Mouse (Mus musculus): ENCODE data around the gene Gm14214. TPM values are rescaled to one million over a fixed set of nuclear protein-coding genes. Genes with fewer than 3 reads are reported as not detected.

Gene Gm14214
- polyA plus RNA-seq, 1 experiment from 2014 or later = not detected

- WGBS = 68% methylated on average over 9 of the region's 9 CpGs
- TF ChIP-seq CTCF (IDR thresholded peaks at IDR 0.05; ENCODE audit: low read depth) (no peak), EP300 (optimal IDR thresholded peaks at IDR 0.05) (no peak)
- DNase-seq (ENCODE audit: low spot score) = no peak
- Histone ChIP-seq H3K27me3 (ENCODE audit: control insufficient read depth, insufficient read depth, low read length) (no peaks in the 10 kb centered on the region), H3K36me3 (ENCODE audit: control insufficient read depth, insufficient read depth, low read length) (no peaks in the 10 kb centered on the region), H3K27ac (replicated peaks) (no peak overlapping the region), H3K9me3 (ENCODE audit: control insufficient read depth, low read length) (no peaks in the 10 kb centered on the region), H3K4me1 (replicated peaks; ENCODE audit: control insufficient read depth, insufficient read depth) (no peaks in the 10 kb centered on the region), H3K9ac (ENCODE audit: low read length) (no peak overlapping the region), H3K4me3 (ENCODE audit: low read depth, low read length) (no peak overlapping the region), H3K4me2 (replicated peaks; ENCODE audit: low read depth) (no peak overlapping the region)
- ATAC-seq (ENCODE audit: low FRiP score, low TSS enrichment) = no peak
Measured at GRCm38 (mm10) chr2:154732503-154733141, 37.2 kb downstream of the Gm14214 start.

GRCm38 (mm10) chr2:154731916-154732315, 37.9 kb downstream of the Gm14214 start:
- TF ChIP-seq CTCF (IDR thresholded peaks at IDR 0.05; ENCODE audit: low read depth) = no peak
- no peak for TF ChIP-seq EP300 (optimal IDR thresholded peaks at IDR 0.05)
- Histone ChIP-seq H3K4me1 (replicated peaks; ENCODE audit: control insufficient read depth, insufficient read depth) (no peaks in the 10 kb centered on the region), H3K27me3 (ENCODE audit: control insufficient read depth, insufficient read depth, low read length) (no peaks in the 10 kb centered on the region), H3K4me3 (ENCODE audit: low read depth, low read length) (no peak overlapping the region), H3K4me2 (replicated peaks; ENCODE audit: low read depth) (no peak overlapping the region), H3K36me3 (ENCODE audit: control insufficient read depth, insufficient read depth, low read length) (no peaks in the 10 kb centered on the region), H3K27ac (replicated peaks) (no peak overlapping the region), H3K9me3 (ENCODE audit: control insufficient read depth, low read length) (no peaks in the 10 kb centered on the region), H3K9ac (ENCODE audit: low read length) (no peak overlapping the region)
- DNase-seq (ENCODE audit: low spot score) (no peak), ATAC-seq (ENCODE audit: low FRiP score, low TSS enrichment) (no peak)
- WGBS = 37% methylated on average over 2 of the region's 2 CpGs

GRCm38 (mm10) chr2:154730841-154731240, 39.0 kb downstream of the Gm14214 start:
- no peak for ATAC-seq (ENCODE audit: low FRiP score, low TSS enrichment)
- no peak for DNase-seq (ENCODE audit: low spot score)

GRCm38 (mm10) chr2:154729737-154730136, 40.1 kb downstream of the Gm14214 start:
- no peaks in the 10 kb centered on the region for H3K9me3 ChIP-seq (ENCODE audit: control insufficient read depth, low read length)
- H3K27me3 ChIP-seq (ENCODE audit: control insufficient read depth, insufficient read depth, low read length) = no peaks in the 10 kb centered on the region
- H3K4me3 ChIP-seq (ENCODE audit: low read depth, low read length) = no peak overlapping the region
- TF ChIP-seq EP300 (optimal IDR thresholded peaks at IDR 0.05) (no peak), CTCF (IDR thresholded peaks at IDR 0.05; ENCODE audit: low read depth) (no peak)
- no peaks in the 10 kb centered on the region for H3K36me3 ChIP-seq (ENCODE audit: control insufficient read depth, insufficient read depth, low read length)
- H3K9ac ChIP-seq (ENCODE audit: low read length) = no peak overlapping the region
- no peak overlapping the region for H3K4me2 ChIP-seq (replicated peaks; ENCODE audit: low read depth)
- ATAC-seq (ENCODE audit: low FRiP score, low TSS enrichment) = no peak
- WGBS = 37% methylated on average over 3 of the region's 3 CpGs
- DNase-seq (ENCODE audit: low spot score) = no peak
- H3K4me1 ChIP-seq (replicated peaks; ENCODE audit: control insufficient read depth, insufficient read depth) = no peaks in the 10 kb centered on the region
- H3K27ac ChIP-seq (replicated peaks) = no peak overlapping the region

More at GRCm38 (mm10) chr2:154730841-154731240, 39.0 kb downstream of the Gm14214 start:
- Histone ChIP-seq H3K36me3 (ENCODE audit: control insufficient read depth, insufficient read depth, low read length) (no peaks in the 10 kb centered on the region), H3K9me3 (ENCODE audit: control insufficient read depth, low read length) (no peaks in the 10 kb centered on the region), H3K4me2 (replicated peaks; ENCODE audit: low read depth) (no peak overlapping the region), H3K4me1 (replicated peaks; ENCODE audit: control insufficient read depth, insufficient read depth) (no peaks in the 10 kb centered on the region), H3K4me3 (ENCODE audit: low read depth, low read length) (no peak overlapping the region), H3K9ac (ENCODE audit: low read length) (no peak overlapping the region), H3K27ac (replicated peaks) (no peak overlapping the region), H3K27me3 (ENCODE audit: control insufficient read depth, insufficient read depth, low read length) (no peaks in the 10 kb centered on the region)
- 56% methylated on average over 3 of the region's 3 CpGs for WGBS
- TF ChIP-seq CTCF (IDR thresholded peaks at IDR 0.05; ENCODE audit: low read depth) (no peak), EP300 (optimal IDR thresholded peaks at IDR 0.05) (no peak)

GRCm38 (mm10) chr2:154723473-154723872, 46.4 kb downstream of the Gm14214 start:
- WGBS = 76% methylated on average over 4 of the region's 4 CpGs
- H3K4me3 ChIP-seq (ENCODE audit: low read depth, low read length) = no peak overlapping the region
- ATAC-seq (ENCODE audit: low FRiP score, low TSS enrichment) (no peak), DNase-seq (ENCODE audit: low spot score) (no peak)
- no peak overlapping the region for H3K4me2 ChIP-seq (replicated peaks; ENCODE audit: low read depth)
- no peaks in the 10 kb centered on the region for H3K27me3 ChIP-seq (ENCODE audit: control insufficient read depth, insufficient read depth, low read length)
- no peaks in the 10 kb centered on the region for H3K9me3 ChIP-seq (ENCODE audit: control insufficient read depth, low read length)
- H3K9ac ChIP-seq (ENCODE audit: low read length) = no peak overlapping the region
- H3K4me1 ChIP-seq (replicated peaks; ENCODE audit: control insufficient read depth, insufficient read depth) = no peaks in the 10 kb centered on the region
- no peak for TF ChIP-seq CTCF (IDR thresholded peaks at IDR 0.05; ENCODE audit: low read depth)
- TF ChIP-seq EP300 (optimal IDR thresholded peaks at IDR 0.05) = no peak
- H3K36me3 ChIP-seq (ENCODE audit: control insufficient read depth, insufficient read depth, low read length) = no peaks in the 10 kb centered on the region
- H3K27ac ChIP-seq (replicated peaks) = no peak overlapping the region

- Histone ChIP-seq H3K36me3 (ENCODE audit: control insufficient read depth, insufficient read depth, low read length) (no peaks in the 10 kb centered on the region), H3K27ac (replicated peaks) (no peak overlapping the region), H3K9ac (ENCODE audit: low read length) (no peak overlapping the region), H3K4me3 (ENCODE audit: low read depth, low read length) (no peak overlapping the region), H3K9me3 (ENCODE audit: control insufficient read depth, low read length) (no peaks in the 10 kb centered on the region), H3K4me1 (replicated peaks; ENCODE audit: control insufficient read depth, insufficient read depth) (no peaks in the 10 kb centered on the region), H3K27me3 (ENCODE audit: control insufficient read depth, insufficient read depth, low read length) (no peaks in the 10 kb centered on the region), H3K4me2 (replicated peaks; ENCODE audit: low read depth) (no peak overlapping the region)
- WGBS = 81% methylated on average over 2 of the region's 2 CpGs
- no peak for TF ChIP-seq CTCF (IDR thresholded peaks at IDR 0.05; ENCODE audit: low read depth)
- TF ChIP-seq EP300 (optimal IDR thresholded peaks at IDR 0.05) = no peak
- ATAC-seq (ENCODE audit: low FRiP score, low TSS enrichment) = no peak
- DNase-seq (ENCODE audit: low spot score) = no peak
Measured at GRCm38 (mm10) chr2:154720315-154720714, 49.5 kb downstream of the Gm14214 start.

Other genes with a start within 250 kb of the Gm14214 start
- gene 1700003F12Rik, start 222.9 kb downstream of the Gm14214 start, polyA plus RNA-seq (2015; fragmentation: Nextera tagmentation; extraction: Ambion mirVana) = 0.87 and 0.89 TPM in 2 replicates
- not detected in 2 replicates for gene Actl10, start 218.3 kb downstream of the Gm14214 start, polyA plus RNA-seq (2015; fragmentation: Nextera tagmentation; extraction: Ambion mirVana)
- 0.50 and 0.70 TPM in 2 replicates for gene Necab3, start 211.1 kb downstream of the Gm14214 start, polyA plus RNA-seq (2015; fragmentation: Nextera tagmentation; extraction: Ambion mirVana)
- 5.7 and 6.1 TPM in 2 replicates for gene E2f1, start 200.1 kb downstream of the Gm14214 start, polyA plus RNA-seq (2015; fragmentation: Nextera tagmentation; extraction: Ambion mirVana)
- gene Pxmp4, start 166.3 kb downstream of the Gm14214 start, polyA plus RNA-seq (2015; fragmentation: Nextera tagmentation; extraction: Ambion mirVana) = 49.7 and 52.8 TPM in 2 replicates
- gene Zfp341, start 156.7 kb downstream of the Gm14214 start, polyA plus RNA-seq (2015; fragmentation: Nextera tagmentation; extraction: Ambion mirVana) = 0.27 and 0.45 TPM in 2 replicates
- 0.22 and 0.28 TPM in 2 replicates for gene 4930519P11Rik, start 156.6 kb downstream of the Gm14214 start, polyA plus RNA-seq (2015; fragmentation: Nextera tagmentation; extraction: Ambion mirVana)
- 37.3 and 42.7 TPM in 2 replicates for gene Chmp4b, start 118.3 kb downstream of the Gm14214 start, polyA plus RNA-seq (2015; fragmentation: Nextera tagmentation; extraction: Ambion mirVana)
- 16.8 and 18.7 TPM in 2 replicates for gene Raly, start 21.1 kb upstream of the Gm14214 start, polyA plus RNA-seq (2015; fragmentation: Nextera tagmentation; extraction: Ambion mirVana)
- 0.41 and 0.65 TPM in 2 replicates for gene a, start 21.4 kb upstream of the Gm14214 start, polyA plus RNA-seq (2015; fragmentation: Nextera tagmentation; extraction: Ambion mirVana)
- 77.2 and 83.9 TPM in 2 replicates for gene Eif2s2, start 122.9 kb upstream of the Gm14214 start, polyA plus RNA-seq (2015; fragmentation: Nextera tagmentation; extraction: Ambion mirVana)
- gene Gm14226, start 248.2 kb upstream of the Gm14214 start, polyA plus RNA-seq (2015; fragmentation: Nextera tagmentation; extraction: Ambion mirVana) = 0.24 and 0.48 TPM in 2 replicates

All from stomach, postnatal 0 days (tissue).